Mouse (Mus musculus): ENCODE measurements at regions not wholly inside any gene's neighbourhood (a gene's known extent, or its start where the extent isn't known, plus 50 kb on each side); places are given as distances from the start of the nearest gene placed in this dataset.

DNA sequence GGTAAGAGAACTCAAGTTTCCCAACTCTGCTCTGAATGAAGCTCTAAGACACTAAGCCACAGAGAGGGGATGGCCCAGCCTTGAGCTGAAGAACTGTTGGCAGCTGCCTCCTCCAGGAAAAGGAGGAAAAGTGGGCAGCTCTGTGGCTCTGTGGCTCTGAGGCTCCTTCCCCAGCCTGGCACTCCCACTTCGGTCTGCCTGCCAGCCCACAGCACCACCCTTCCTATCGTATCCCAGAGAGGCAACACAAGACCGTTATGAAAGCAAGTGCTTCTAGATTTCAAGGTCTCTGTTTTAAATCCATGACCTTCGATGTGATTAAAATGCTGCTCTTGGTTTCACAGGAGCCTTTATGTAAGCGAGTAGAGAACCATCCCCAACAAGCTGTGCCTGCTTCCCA, 53.5 kb upstream of the Kcna5 start:
- DNase-seq (ENCODE audit: low spot score in 2 of 2), result no peak

GRCm38 (mm10) chr6:126587476-126587875, 52.3 kb upstream of the Kcna5 start:
- no peak for DNase-seq (ENCODE audit: low spot score in 2 of 2)

DNA sequence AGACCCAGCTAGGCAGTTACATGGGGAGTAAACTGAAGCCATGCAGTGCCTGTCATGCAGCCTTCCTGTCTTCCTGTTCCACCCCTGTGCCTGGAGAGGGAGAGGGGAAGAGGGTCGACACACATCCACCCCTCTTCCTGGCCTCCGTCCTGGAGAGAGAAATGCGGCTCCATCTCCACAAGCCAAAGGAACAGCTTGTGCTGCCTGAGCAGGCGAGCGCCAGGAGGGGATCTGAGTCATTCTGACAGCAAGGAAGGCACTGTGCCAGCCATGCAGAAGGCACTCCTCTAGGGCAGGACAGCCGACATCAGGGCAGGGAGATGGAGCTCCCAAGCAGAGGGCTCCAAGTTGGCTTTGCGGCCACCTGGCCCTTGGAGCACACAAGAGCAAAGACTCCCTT, 50.6 kb upstream of the Kcna5 start:
- peak; percentile 90 to 91 for DNase-seq (ENCODE audit: low spot score in 2 of 2)
